Mouse (Mus musculus): Measurements from ENCODE around the gene Ap2a1.

DNA sequence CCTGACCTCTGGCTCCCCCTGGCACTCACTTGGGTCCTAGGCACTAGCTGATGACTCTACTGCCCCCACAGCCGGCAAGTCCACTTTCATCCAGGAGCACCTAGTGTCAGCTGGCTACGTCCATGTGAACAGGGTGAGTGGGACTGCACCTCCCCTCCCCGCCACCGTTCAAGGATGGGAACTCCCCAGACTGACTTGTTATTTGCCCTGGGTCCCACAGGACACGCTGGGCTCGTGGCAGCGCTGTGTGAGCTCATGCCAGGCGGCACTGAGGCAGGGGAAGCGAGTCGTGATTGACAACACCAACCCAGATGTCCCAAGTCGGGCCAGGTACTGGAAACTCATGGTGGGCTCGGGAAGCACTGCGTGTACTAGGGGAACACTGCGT, 67.9 kb downstream of the Ap2a1 start:
- TF ChIP-seq CTCF (IDR thresholded peaks at IDR 0.05; ENCODE audit: borderline replicate concordance, insufficient read depth, low read depth, low read length) (no peak), POLR2A (IDR thresholded peaks at IDR 0.05; ENCODE audit: borderline replicate concordance, insufficient read depth, low read length) (no peak)
